Mouse (Mus musculus) MEL (cell line): Measurements from ENCODE around the gene Mr1. TPM values are rescaled to one million over a fixed set of nuclear protein-coding genes. Genes with fewer than 3 reads are reported as not detected.

ENCODE experiments used
- DNase-seq: peaks from one replicate; pipeline ENCODE4 v3.0.0; 2011; ENCODE audit warnings: low read depth, low spot score
- H3K27ac ChIP-seq: 2 replicates; pipeline ENCODE4 v1.5.1; 2012; ENCODE audit warnings: low read depth, mild to moderate bottlenecking, control low read depth, low read length, moderate library complexity; ENCODE audit not compliant: control insufficient read depth
- H3K27me3 ChIP-seq, 2 experiments: fragments of 150-350 bp in 1 of 2; sonication (generic) in 1 of 2; 2 replicates each; pipeline ENCODE4 v1.6.1; 2012; ENCODE audit warnings: low read length in 2 of 2, mild to moderate bottlenecking in 2 of 2, improper control_type of control experiment in 1 of 2, moderate library complexity in 1 of 2; ENCODE audit not compliant: insufficient read depth in 2 of 2, control insufficient read depth in 1 of 2
- H3K36me3 ChIP-seq, 2 experiments: 2 replicates each; pipeline ENCODE4 v1.6.1; 2012 to 2014; ENCODE audit warnings: low read length in 2 of 2, improper control_type of control experiment in 1 of 2, inconsistent platforms in 1 of 2, mild to moderate bottlenecking in 1 of 2; ENCODE audit not compliant: insufficient read depth in 2 of 2, control insufficient read depth in 1 of 2
- H3K4me1 ChIP-seq, 2 experiments: fragments of 150-350 bp in 1 of 2; sonication (generic) in 1 of 2; 2 replicates each; pipeline ENCODE4 v1.6.1; 2012; ENCODE audit warnings: low read length in 2 of 2, improper control_type of control experiment in 1 of 2, mild to moderate bottlenecking in 1 of 2; ENCODE audit not compliant: insufficient read depth in 2 of 2, control insufficient read depth in 1 of 2
- H3K4me3 ChIP-seq, 2 experiments: fragments of 150-350 bp in 1 of 2; sonication (generic) in 1 of 2; 2 replicates each; pipeline ENCODE4 v1.5.1; 2012; ENCODE audit warnings: low read depth in 2 of 2, low read length in 2 of 2, mild to moderate bottlenecking in 2 of 2, moderate library complexity in 2 of 2, control low read depth in 1 of 2, improper control_type of control experiment in 1 of 2; ENCODE audit not compliant: control insufficient read depth in 1 of 2, insufficient read depth in 1 of 2
- H3K79me2 ChIP-seq: 2 replicates; pipeline ENCODE4 v1.6.1; 2012; ENCODE audit warnings: mild to moderate bottlenecking, low read length, moderate library complexity; ENCODE audit not compliant: control insufficient read depth, poor library complexity, insufficient read depth
- H3K9ac ChIP-seq: 2 replicates; pipeline ENCODE4 v1.6.1; 2012; ENCODE audit warnings: low read depth, mild to moderate bottlenecking, control low read depth, low read length, moderate library complexity; ENCODE audit not compliant: control insufficient read depth, poor library complexity, severe bottlenecking
- H3K9me3 ChIP-seq: fragments of 150-350 bp; sonication (generic); replicated peaks from 2 replicates; pipeline ENCODE4 v1.6.1; 2012; ENCODE audit warnings: mild to moderate bottlenecking, low read length, improper control_type of control experiment, moderate library complexity; ENCODE audit not compliant: insufficient read depth
- BHLHE40 ChIP-seq: IDR thresholded peaks from 2 replicates; pipeline ENCODE4 v1.6.1; 2012; ENCODE audit warnings: low read depth, mild to moderate bottlenecking, inconsistent platforms, low read length, improper control_type of control experiment, borderline replicate concordance
- CHD2 ChIP-seq: IDR thresholded peaks from 2 replicates; pipeline ENCODE4 v1.6.1; 2011; ENCODE audit warnings: low read length, improper control_type of control experiment
- CTCF ChIP-seq, 3 experiments: IDR thresholded peaks in 2 of 3; conservative IDR thresholded peaks in 1 of 3; 2 replicates each; pipeline ENCODE4 v1.5.1; 2011 to 2012; ENCODE audit warnings: low read length in 3 of 3, low read depth in 2 of 3, mild to moderate bottlenecking in 2 of 3, improper control_type of control experiment in 1 of 3, inconsistent platforms in 1 of 3, mixed read lengths in 1 of 3, moderate library complexity in 1 of 3; ENCODE audit not compliant: control insufficient read depth in 1 of 3, insufficient read depth in 1 of 3, poor library complexity in 1 of 3, severe bottlenecking in 1 of 3
- ELF1 ChIP-seq: IDR thresholded peaks from 2 replicates; pipeline ENCODE4 v1.6.1; 2014; ENCODE audit warnings: low read depth, mild to moderate bottlenecking, inconsistent platforms, low read length, improper control_type of control experiment, moderate library complexity
- EP300 ChIP-seq, 2 experiments: IDR thresholded peaks; 2 replicates each; pipeline ENCODE4 v1.6.1; 2011; ENCODE audit warnings: improper control_type of control experiment in 2 of 2, low read length in 2 of 2, low read depth in 1 of 2, mild to moderate bottlenecking in 1 of 2
- GATA1 ChIP-seq: IDR thresholded peaks from 2 replicates; pipeline ENCODE4 v1.6.1; 2011; ENCODE audit warnings: low read depth, low read length, improper control_type of control experiment
- MAX ChIP-seq: IDR thresholded peaks from 2 replicates; pipeline ENCODE4 v1.6.1; 2011; ENCODE audit warnings: low read length, improper control_type of control experiment
- MAZ ChIP-seq: IDR thresholded peaks from 2 replicates; pipeline ENCODE4 v1.6.1; 2012; ENCODE audit warnings: low read depth, mild to moderate bottlenecking, inconsistent platforms, low read length, improper control_type of control experiment
- MXI1 ChIP-seq: IDR thresholded peaks from 2 replicates; pipeline ENCODE4 v1.6.1; 2011; ENCODE audit warnings: mild to moderate bottlenecking, low read depth, low read length, improper control_type of control experiment
- MYB ChIP-seq: IDR thresholded peaks from 2 replicates; pipeline ENCODE4 v1.6.1; 2011; ENCODE audit warnings: mild to moderate bottlenecking, low read depth, low read length, improper control_type of control experiment
- POLR2AphosphoS2 ChIP-seq: IDR thresholded peaks from 2 replicates; pipeline ENCODE4 v1.6.1; 2011; ENCODE audit warnings: low read length, improper control_type of control experiment
- RAD21 ChIP-seq: IDR thresholded peaks from 2 replicates; pipeline ENCODE4 v1.6.1; 2011; ENCODE audit warnings: mild to moderate bottlenecking, low read depth, low read length, improper control_type of control experiment
- RCOR1 ChIP-seq: IDR thresholded peaks from 2 replicates; pipeline ENCODE4 v1.6.1; 2012; ENCODE audit warnings: low read depth, mild to moderate bottlenecking, inconsistent platforms, low read length, improper control_type of control experiment
- TAL1 ChIP-seq: IDR thresholded peaks from 2 replicates; pipeline ENCODE4 v1.6.1; 2012; ENCODE audit warnings: mild to moderate bottlenecking, inconsistent platforms, low read length, moderate library complexity, mixed read lengths
- TBP ChIP-seq: IDR thresholded peaks from 2 replicates; pipeline ENCODE4 v1.8.0; 2011; ENCODE audit warnings: low read depth, low read length, improper control_type of control experiment
- UBTF ChIP-seq: IDR thresholded peaks from 2 replicates; pipeline ENCODE4 v1.6.1; 2012; ENCODE audit warnings: low read depth, mild to moderate bottlenecking, inconsistent platforms, low read length, improper control_type of control experiment, moderate library complexity, borderline replicate concordance; ENCODE audit not compliant: insufficient read depth
- USF2 ChIP-seq, 2 experiments: IDR thresholded peaks; 2 replicates each; pipeline ENCODE4 v1.6.1; 2011 to 2012; ENCODE audit warnings: improper control_type of control experiment in 2 of 2, low read length in 2 of 2, borderline replicate concordance in 1 of 2, inconsistent platforms in 1 of 2, low read depth in 1 of 2, mild to moderate bottlenecking in 1 of 2; ENCODE audit not compliant: insufficient read depth in 1 of 2
- ZKSCAN1 ChIP-seq: IDR thresholded peaks from 2 replicates; pipeline ENCODE4 v1.6.1; 2012; ENCODE audit warnings: low read depth, mild to moderate bottlenecking, inconsistent platforms, low read length, improper control_type of control experiment, moderate library complexity
- ZMIZ1 ChIP-seq: IDR thresholded peaks from 2 replicates; pipeline ENCODE4 v1.6.1; 2012; ENCODE audit warnings: low read depth, mild to moderate bottlenecking, inconsistent platforms, low read length, improper control_type of control experiment, moderate library complexity
- polyA plus RNA-seq, 2 experiments: library from polyadenylated mRNA; stranded (reverse) in 1 of 2; unstranded in 1 of 2; fragments of >175 nt in 1 of 2; fragments of >200 nt in 1 of 2; gene quantifications; 2 replicates each; pipeline versions ENCODE4 v1.2.1 to v1.2.4; 2012; ENCODE audit warnings: low replicate concordance in 2 of 2, low read depth in 1 of 2; ENCODE audit not compliant: insufficient read length in 2 of 2, insufficient read depth in 1 of 2, missing spikeins in 1 of 2
- total RNA-seq: library from RNA; depleted of rRNA; stranded (reverse); fragments of 300-350 nt; gene quantifications from 2 replicates; pipeline ENCODE4 v1.2.3, GENCODE M21; 2012

Mr1 gene
- total and polyA plus RNA-seq, 3 experiments: 2.0 to 3.9 TPM; not detected in 1

DNA sequence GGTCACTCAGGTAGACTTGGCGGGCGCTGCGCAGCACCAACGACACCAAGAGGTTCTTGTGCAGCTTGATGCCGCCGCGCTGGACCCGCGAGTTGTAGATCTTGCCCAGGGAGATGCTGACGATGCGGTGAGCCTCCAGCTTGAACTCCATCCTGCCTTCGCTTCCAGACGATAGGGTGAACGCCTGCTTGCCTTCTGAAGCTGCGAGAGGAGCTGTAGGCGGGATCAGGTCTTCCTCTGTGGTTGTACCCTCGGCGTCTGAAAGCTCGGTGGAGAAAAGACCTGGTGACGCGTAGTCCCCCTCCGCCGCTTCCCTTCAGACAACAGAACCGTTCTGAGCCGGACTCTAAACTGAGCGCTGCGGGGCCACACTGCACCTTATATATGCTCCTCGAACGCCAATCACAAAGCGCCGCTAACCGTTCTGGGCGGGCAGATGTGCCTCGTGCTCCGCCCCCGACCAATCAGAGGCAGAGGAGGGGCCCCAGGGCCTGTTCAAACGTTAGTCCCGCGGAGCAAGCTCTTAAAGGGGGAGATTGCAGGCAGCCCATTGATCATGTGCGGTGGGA, 47.2 kb downstream of the Mr1 start, which contains the start of gene Ier5 (continued):
- peak; percentile 99 for TF ChIP-seq TBP
- TF ChIP-seq ZMIZ1: peak; percentile 100
- TF ChIP-seq POLR2AphosphoS2: peak; percentile 100
- TF ChIP-seq CTCF (IDR thresholded peaks at IDR 0.05 in 2 of 3, conservative IDR thresholded peaks at IDR 0.05 in 1 of 3; ENCODE audit: control insufficient read depth in 1 of 3, insufficient read depth in 1 of 3, low read depth in 2 of 3, low read length in 3 of 3, poor library complexity in 1 of 3, severe bottlenecking in 1 of 3): no peak

DNA sequence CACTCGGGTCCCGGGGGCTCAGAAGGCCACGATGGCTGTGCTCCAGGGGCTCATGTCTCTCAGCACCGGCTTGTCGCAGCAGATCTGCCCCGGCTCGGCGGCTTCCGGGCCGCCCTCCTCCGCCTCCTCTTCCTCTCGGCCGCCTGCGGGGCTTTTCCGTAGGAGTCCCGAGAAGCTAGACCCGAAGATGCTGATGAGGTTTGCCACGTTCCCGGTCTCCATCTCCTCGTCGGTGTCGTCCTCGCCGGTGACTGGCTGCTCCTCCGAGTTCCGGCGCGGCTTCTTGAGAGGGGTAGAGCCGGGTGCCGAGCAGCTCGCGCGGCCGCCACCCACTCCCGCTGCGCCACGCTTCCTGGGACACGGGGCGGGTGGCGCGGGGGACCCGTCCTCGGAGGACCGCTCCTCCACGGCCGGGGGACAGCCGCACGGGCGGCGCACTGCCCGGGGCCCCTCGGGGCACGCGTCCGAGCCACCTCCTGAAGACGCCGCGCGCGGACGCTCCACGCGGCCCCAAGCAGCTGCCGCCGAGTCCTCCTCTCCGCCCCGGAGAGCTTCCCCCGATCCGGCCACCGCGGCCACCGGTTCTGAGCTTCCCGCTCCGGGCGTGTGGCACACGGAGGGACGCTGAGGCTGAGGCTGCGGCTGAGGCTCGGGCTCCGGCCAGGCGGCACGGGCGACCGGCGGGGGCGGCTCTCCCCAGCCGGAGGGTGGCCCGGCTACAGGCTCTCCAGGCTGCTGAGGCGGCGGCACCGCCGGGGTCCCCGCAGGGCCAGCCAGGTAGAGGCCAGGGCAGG, 47.9 kb downstream of the Mr1 start:
- Histone ChIP-seq H3K9ac (peak overlapping the region; percentile 93), H3K4me3 (peak overlapping the region; percentile 91 to 97), H3K36me3 (peaks cover 0 to 15% of the 10 kb centered on the region in 2 experiments; a peak in 2 of 4 replicates), H3K4me1 (peaks cover 2 to 3% of the 10 kb centered on the region in 2 experiments; a peak in 3 of 4 replicates), H3K27ac (peak overlapping the region; percentile 87), H3K27me3 (no peaks in the 10 kb centered on the region), H3K9me3 (no peaks in the 10 kb centered on the region), H3K79me2 (peaks cover 18% of the 10 kb centered on the region)
- peak; percentile 62 for DNase-seq
- TF ChIP-seq TAL1 (no peak), MYB (no peak), ZKSCAN1 (no peak), MXI1 (peak; percentile 9; the same call in 1 of the 2 replicates), BHLHE40 (no peak), USF2 (IDR thresholded peaks at IDR 0.05; ENCODE audit: borderline replicate concordance in 1 of 2, insufficient read depth in 1 of 2, low read depth in 1 of 2, low read length in 2 of 2) (no peak), ZMIZ1 (no peak), CHD2 (no peak), MAX (no peak), EP300 (IDR thresholded peaks at IDR 0.05; ENCODE audit: low read depth in 1 of 2, low read length in 2 of 2) (no peak), UBTF (peak; percentile 95), RAD21 (no peak), MAZ (no peak), RCOR1 (no peak), GATA1 (no peak), ELF1 (0 out of 2 replicates have a peak, but pooled peaks have one; percentile 6)
